Mouse (Mus musculus) heart, adult 9 months (tissue): ENCODE data around the gene Trim72.

ENCODE experiments used
- DNase-seq, 2 experiments: peaks; one replicate each; pipeline ENCODE4 v3.0.0; 2022; ENCODE audit warnings: low spot score in 2 of 2

Gene Trim72

GRCm38 (mm10) chr7:128003688-128004087, at the start of gene Trim72:
Gene Trim72 (plus strand): TSS chr7:128003949.
- DNase-seq: peak; percentile 73 to 78

GRCm38 (mm10) chr7:127959364-127959763, 44.4 kb upstream of the Trim72 start:
- DNase-seq: no peak

- no peak for DNase-seq
These were observed 37.3 kb upstream of the Trim72 start for GRCm38 (mm10) chr7:127966371-127966918.

GRCm38 (mm10) chr7:127967004-127967921, 36.5 kb upstream of the Trim72 start, which contains the start of gene Fus:
Gene Fus (plus strand): TSS chr7:127967457.
- peak; percentile 95 to 96 for DNase-seq

GRCm38 (mm10) chr7:127967922-127968828, 35.6 kb upstream of the Trim72 start:
- DNase-seq: peak; percentile 81 to 84

- peak; percentile 36 to 47 for DNase-seq
These were observed 29.3 kb upstream of the Trim72 start for GRCm38 (mm10) chr7:127974413-127974930.

GRCm38 (mm10) chr7:127978856-127979255, 24.9 kb upstream of the Trim72 start:
- no peak for DNase-seq

GRCm38 (mm10) chr7:127980606-127981005, 23.1 kb upstream of the Trim72 start:
- DNase-seq: no peak

GRCm38 (mm10) chr7:127988904-127989303, 14.8 kb upstream of the Trim72 start:
- DNase-seq: no peak

- peak; percentile 45 to 58 for DNase-seq
These were observed 11.9 kb upstream of the Trim72 start for GRCm38 (mm10) chr7:127991643-127992487.

- DNase-seq: no peak
These were observed 11.0 kb upstream of the Trim72 start for GRCm38 (mm10) chr7:127992488-127993340.

- DNase-seq: peak; percentile 43 to 57
These were observed 10.3 kb upstream of the Trim72 start, which contains the start of gene Pycard for GRCm38 (mm10) chr7:127993341-127993977. Gene Pycard (minus strand): TSS chr7:127993867.

GRCm38 (mm10) chr7:127999436-127999835, 4.3 kb upstream of the Trim72 start:
- DNase-seq: no peak

GRCm38 (mm10) chr7:128000068-128000950, 3.4 kb upstream of the Trim72 start:
- DNase-seq: peak in 1 of 2 experiments; percentile 19

GRCm38 (mm10) chr7:128003098-128003497, 651 bp upstream of the Trim72 start:
- DNase-seq: no peak

GRCm38 (mm10) chr7:128004150-128004486, 369 bp downstream of the Trim72 start:
- DNase-seq: no peak

GRCm38 (mm10) chr7:128004487-128005362, 976 bp downstream of the Trim72 start:
- peak in 1 of 2 experiments; percentile 29 for DNase-seq
